Mouse (Mus musculus): ENCODE results near the gene Trp53i11.

GRCm38 (mm10) chr2:93166734-93167406 is 20.5 kb upstream of the Trp53i11 start:
- no peak for TF ChIP-seq CTCF (IDR thresholded peaks at IDR 0.05 in 2 of 3, conservative IDR thresholded peaks at IDR 0.05 in 1 of 3; ENCODE audit: control insufficient read depth in 1 of 3, insufficient read depth in 1 of 3, low read depth in 2 of 3, low read length in 3 of 3, poor library complexity in 1 of 3, severe bottlenecking in 1 of 3)
- TF ChIP-seq EP300 (IDR thresholded peaks at IDR 0.05; ENCODE audit: low read depth in 1 of 2, low read length in 2 of 2), result no peak
- TF ChIP-seq KAT2A (conservative IDR thresholded peaks at IDR 0.05; ENCODE audit: low read depth, low read length), result no peak
- TF ChIP-seq MEF2A (IDR thresholded peaks at IDR 0.05; ENCODE audit: extremely low read depth, insufficient replicate concordance, low read depth, low read length, poor library complexity, severe bottlenecking), result no peak
- TF ChIP-seq TCF12 (IDR thresholded peaks at IDR 0.05; ENCODE audit: low read depth, low read length), result no peak
- TF ChIP-seq TAL1 (IDR thresholded peaks at IDR 0.05; ENCODE audit: low read length), result no peak
